ENCODE assay signal across 8 mouse cellular contexts in the genomic region with DNA sequence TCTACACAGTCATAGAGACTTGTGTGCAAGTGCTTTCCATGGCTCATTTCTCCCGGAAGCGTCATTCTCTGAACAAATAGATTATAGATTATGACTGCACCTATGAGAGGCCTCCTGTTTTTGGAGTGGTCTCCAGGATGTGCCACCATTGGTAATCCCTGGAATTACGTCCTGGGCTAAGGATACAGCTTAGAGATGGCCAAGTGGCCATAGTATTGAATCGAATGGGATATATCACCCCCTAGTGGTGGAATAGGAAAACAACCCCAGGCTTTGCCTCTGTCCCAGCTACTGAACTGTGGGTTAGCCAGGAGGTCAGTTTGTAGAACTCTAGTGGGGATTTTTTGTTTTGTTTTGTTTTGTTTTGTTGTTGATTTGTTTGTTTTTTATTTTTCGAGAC. TPM values are rescaled to one million over a fixed set of nuclear protein-coding genes. Genes with fewer than 3 reads are reported as not detected.
DNase-seq lines count a peak whose midpoint lies in the region; ATAC-seq lines count a peak whose summit lies in the region.

No protein-coding gene starts in this region.

- H3K4me3 ChIP-seq in midbrain, embryonic 11.5 days (ENCODE audit: low read depth, low read length), result no peak overlapping the region
- H3K4me3 ChIP-seq in midbrain, embryonic 13.5 days (replicated peaks), result no peak overlapping the region
- H3K4me3 ChIP-seq in kidney, embryonic 15.5 days (replicated peaks), result no peak overlapping the region

- peak; percentile 46; the same call in 1 of the 2 replicates for ATAC-seq in midbrain, embryonic 11.5 days (ENCODE audit: low FRiP score)
- ATAC-seq in midbrain, embryonic 13.5 days, result no peak; the same call in 1 of the 2 replicates
- ATAC-seq in kidney, embryonic 15.5 days (replicated peaks; ENCODE audit: low FRiP score), result peak; percentile 64

- no peaks in the 10 kb centered on the region for H3K27me3 ChIP-seq in midbrain, embryonic 11.5 days (ENCODE audit: control insufficient read depth, insufficient read depth, low read length)
- no peaks in the 10 kb centered on the region for H3K27me3 ChIP-seq in midbrain, embryonic 13.5 days
- H3K27me3 ChIP-seq in kidney, embryonic 15.5 days, result no peaks in the 10 kb centered on the region

- H3K9me3 ChIP-seq in midbrain, embryonic 11.5 days (ENCODE audit: control insufficient read depth, low read length), result no peaks in the 10 kb centered on the region
- peaks cover under 1% of the 10 kb centered on the region; the same call in 1 of the 2 replicates for H3K9me3 ChIP-seq in midbrain, embryonic 13.5 days
- H3K9me3 ChIP-seq in kidney, embryonic 15.5 days (replicated peaks), result no peaks in the 10 kb centered on the region

- H3K9ac ChIP-seq in midbrain, embryonic 11.5 days (ENCODE audit: low read length), result no peak overlapping the region
- H3K9ac ChIP-seq in midbrain, embryonic 13.5 days (replicated peaks), result no peak overlapping the region
- no peak overlapping the region for H3K9ac ChIP-seq in kidney, embryonic 15.5 days

- no peaks in the 10 kb centered on the region for H3K4me1 ChIP-seq in midbrain, embryonic 11.5 days (ENCODE audit: control insufficient read depth, insufficient read depth, low read length)
- no peaks in the 10 kb centered on the region for H3K4me1 ChIP-seq in midbrain, embryonic 13.5 days (replicated peaks)
- no peaks in the 10 kb centered on the region for H3K4me1 ChIP-seq in kidney, embryonic 15.5 days

- H3K36me3 ChIP-seq in midbrain, embryonic 11.5 days (ENCODE audit: control insufficient read depth, insufficient read depth, low read length), result no peaks in the 10 kb centered on the region
- H3K36me3 ChIP-seq in midbrain, embryonic 13.5 days, result no peaks in the 10 kb centered on the region
- no peaks in the 10 kb centered on the region for H3K36me3 ChIP-seq in kidney, embryonic 15.5 days

- H3K4me2 ChIP-seq in midbrain, embryonic 11.5 days, result no peak overlapping the region
- H3K4me2 ChIP-seq in midbrain, embryonic 13.5 days (replicated peaks), result no peak overlapping the region
- H3K4me2 ChIP-seq in kidney, embryonic 15.5 days, result no peak overlapping the region

- WGBS in midbrain, embryonic 11.5 days, result 49% methylated on average over 5 of the region's 5 CpGs
- WGBS in midbrain, embryonic 13.5 days, result 42% methylated on average over 5 of the region's 5 CpGs
- 40% methylated on average over 5 of the region's 5 CpGs for WGBS in kidney, embryonic 15.5 days

- H3K27ac ChIP-seq in midbrain, embryonic 11.5 days (ENCODE audit: low read depth, low read length), result no peak overlapping the region
- no peak overlapping the region for H3K27ac ChIP-seq in midbrain, embryonic 13.5 days
- H3K27ac ChIP-seq in kidney, embryonic 15.5 days, result no peak overlapping the region

- peak; percentile 39 for DNase-seq in adrenal gland, adult 2 months
- no peak for DNase-seq in adrenal gland, postnatal 4 days (ENCODE audit: low spot score in 2 of 2)
- peak; percentile 91 for DNase-seq in midbrain, embryonic 11.5 days (ENCODE audit: low spot score, missing footprints)
- peak; percentile 54 for DNase-seq in embryo, embryonic 9.5 days (ENCODE audit: extremely low spot score)
- peak; percentile 80 for DNase-seq in retina, postnatal 1 day
- no peak for DNase-seq in left cerebral cortex, adult 8-10 months (ENCODE audit: low spot score in 2 of 2)

RNA-seq across cellular contexts. Expression of gene Osbpl10, which starts 21.4 kb away (rescaled TPM):
- 1 to 10 TPM; 4.4 to 6.2 TPM for total RNA-seq in adrenal gland, adult 2 months (2021)
- 2.6 and 3.3 TPM in 2 replicates for polyA plus RNA-seq in adrenal gland, adult 2 months (2012; rRNA removed)
- total RNA-seq in adrenal gland, postnatal 4 days (2021), result 10 to 100 TPM; 14.9 to 15.5 TPM
- polyA plus RNA-seq in midbrain, embryonic 11.5 days (2014; fragmentation: Nextera tagmentation; extraction: Ambion mirVana), result 0.81 and 1.1 TPM in 2 replicates
- 1.6 and 1.9 TPM in 2 replicates for polyA plus RNA-seq in midbrain, embryonic 13.5 days (2015; fragmentation: Nextera tagmentation; extraction: Ambion mirVana)
- polyA plus RNA-seq in kidney, embryonic 15.5 days (2015; fragmentation: Nextera tagmentation; extraction: Ambion mirVana), result 2.3 and 3.1 TPM in 2 replicates
- total RNA-seq in left cerebral cortex, adult 8-10 months (2022), result 10 to 100 TPM; 39.9 to 46.4 (median 45.2) TPM

RNA-seq across cellular contexts. Expression of gene Gpd1l, which starts 23.2 kb away (rescaled TPM):
- total RNA-seq in adrenal gland, adult 2 months (2021), result 10 to 100 TPM; 30.9 to 33.1 TPM
- 10.8 and 12.4 TPM in 2 replicates for polyA plus RNA-seq in adrenal gland, adult 2 months (2012; rRNA removed)
- total RNA-seq in adrenal gland, postnatal 4 days (2021), result 10 to 100 TPM; 27.1 to 32.9 TPM
- 10.0 and 11.2 TPM in 2 replicates for polyA plus RNA-seq in midbrain, embryonic 11.5 days (2014; fragmentation: Nextera tagmentation; extraction: Ambion mirVana)
- polyA plus RNA-seq in midbrain, embryonic 13.5 days (2015; fragmentation: Nextera tagmentation; extraction: Ambion mirVana), result 17.1 and 18.2 TPM in 2 replicates
- 19.5 and 20.1 TPM in 2 replicates for polyA plus RNA-seq in kidney, embryonic 15.5 days (2015; fragmentation: Nextera tagmentation; extraction: Ambion mirVana)
- 10 to 100 TPM; 77.7 to 91.2 (median 80.0) TPM for total RNA-seq in left cerebral cortex, adult 8-10 months (2022)

RNA-seq across cellular contexts. Expression of gene Rps27rt, which starts 25.6 kb away (rescaled TPM):
- 10 to 100 TPM; 29.7 to 63.5 TPM for total RNA-seq in adrenal gland, adult 2 months (2021)
- 2.0 and 2.8 TPM in 2 replicates for polyA plus RNA-seq in adrenal gland, adult 2 months (2012; rRNA removed)
- 100 to 1,000 TPM; 126 to 158 TPM for total RNA-seq in adrenal gland, postnatal 4 days (2021)
- polyA plus RNA-seq in midbrain, embryonic 11.5 days (2014; fragmentation: Nextera tagmentation; extraction: Ambion mirVana), result 392 and 401 TPM in 2 replicates
- 257 and 322 TPM in 2 replicates for polyA plus RNA-seq in midbrain, embryonic 13.5 days (2015; fragmentation: Nextera tagmentation; extraction: Ambion mirVana)
- polyA plus RNA-seq in kidney, embryonic 15.5 days (2015; fragmentation: Nextera tagmentation; extraction: Ambion mirVana), result 310 and 532 TPM in 2 replicates
- 10 to 100 TPM in 3 of 4 experiments, 1 to 10 TPM in 1; 9.8 to 44.3 (median 37.3) TPM for total RNA-seq in left cerebral cortex, adult 8-10 months (2022)

Comparison
In these comparisons a context has a peak if more than half of its experiments do, and no peak if none do; other contexts are left out.
1. DNase-seq: peak in adrenal gland, adult 2 months (single experiment), midbrain, embryonic 11.5 days (single experiment), embryo, embryonic 9.5 days (single experiment) and retina, postnatal 1 day (single experiment); none in adrenal gland, postnatal 4 days (0 of 2) and left cerebral cortex, adult 8-10 months (0 of 2).
2. RNA of gene Rps27rt, which starts 25.6 kb away (polyA plus RNA-seq): 392 to 401 TPM in midbrain, embryonic 11.5 days, 310 to 532 TPM in kidney, embryonic 15.5 days and 257 to 322 TPM in midbrain, embryonic 13.5 days; 2.0 to 2.8 TPM in adrenal gland, adult 2 months; every median in the first group is over 10 times any median in the second.